Mouse (Mus musculus) right cerebral cortex, adult 2 months (tissue): ENCODE results near the gene Tlx1.
A peak's percentile ranks its signal among the peaks of the same experiment; 100 is the strongest.

Experiments
- DNase-seq, 2 experiments: peaks; one replicate each; pipeline ENCODE4 v3.0.0; 2021 to 2022; ENCODE audit warnings: low spot score in 2 of 2

Gene Tlx1

GRCm38 (mm10) chr19:45150490-45151181, at the start of gene Tlx1:
Gene Tlx1, plus strand, starts transcription at chr19:45150680.
- DNase-seq = no peak

- DNase-seq = no peak
Observed at GRCm38 (mm10) chr19:45105591-45105990, 44.9 kb upstream of the Tlx1 start.

- DNase-seq = no peak
Observed at GRCm38 (mm10) chr19:45106689-45107088, 43.8 kb upstream of the Tlx1 start.

- no peak for DNase-seq
Observed at GRCm38 (mm10) chr19:45110681-45111080, 39.8 kb upstream of the Tlx1 start.

- DNase-seq = no peak
Observed at GRCm38 (mm10) chr19:45112444-45112843, 38.0 kb upstream of the Tlx1 start.

- no peak for DNase-seq
Observed at GRCm38 (mm10) chr19:45113791-45114460, 36.6 kb upstream of the Tlx1 start.

GRCm38 (mm10) chr19:45114772-45115171, 35.7 kb upstream of the Tlx1 start:
- DNase-seq = no peak

GRCm38 (mm10) chr19:45116798-45117197, 33.7 kb upstream of the Tlx1 start:
- DNase-seq = peak; percentile 41 to 51

GRCm38 (mm10) chr19:45131966-45132628, 18.4 kb upstream of the Tlx1 start:
- DNase-seq = no peak

- DNase-seq = no peak
Observed at GRCm38 (mm10) chr19:45142531-45142930, 7.9 kb upstream of the Tlx1 start.

- no peak for DNase-seq
Observed at GRCm38 (mm10) chr19:45143214-45143895, 7.1 kb upstream of the Tlx1 start.

GRCm38 (mm10) chr19:45147071-45147470, 3.4 kb upstream of the Tlx1 start:
- no peak for DNase-seq

- DNase-seq = no peak
Observed at GRCm38 (mm10) chr19:45151361-45152182, 1.1 kb downstream of the Tlx1 start.

- DNase-seq = no peak
Observed at GRCm38 (mm10) chr19:45152183-45152650, 1.7 kb downstream of the Tlx1 start.

- DNase-seq = no peak
Observed at GRCm38 (mm10) chr19:45153311-45154058, 3.0 kb downstream of the Tlx1 start.

GRCm38 (mm10) chr19:45154059-45154386, 3.5 kb downstream of the Tlx1 start:
- no peak for DNase-seq

- DNase-seq = no peak
Observed at GRCm38 (mm10) chr19:45154521-45154920, 4.0 kb downstream of the Tlx1 start.

- no peak for DNase-seq
Observed at GRCm38 (mm10) chr19:45155141-45155790, 4.8 kb downstream of the Tlx1 start.

GRCm38 (mm10) chr19:45155791-45156186, 5.3 kb downstream of the Tlx1 start:
- no peak for DNase-seq

GRCm38 (mm10) chr19:45156381-45156780, 5.9 kb downstream of the Tlx1 start:
- no peak for DNase-seq
